Mouse (Mus musculus) heart, postnatal 25 days (tissue): ENCODE data around the gene Gm13698. TPM values are rescaled to one million over a fixed set of nuclear protein-coding genes. Genes with fewer than 3 reads are reported as not detected.
"Not testable (repeated sequence)": the region's sequence is repeated elsewhere in the genome, so short reads cannot be mapped to it uniquely, and the experiment has no call there.

Experiments used
- DNase-seq: peaks from one replicate; pipeline ENCODE4 v3.0.0; 2022; ENCODE audit warnings: low spot score
- intact Hi-C: fragments of 180-260 bp; cut with DNase I; formaldehyde crosslinking; loops from one replicate; pipeline ENCODE4 v1.15.1; 2025
- total RNA-seq, 2 experiments: library from RNA; stranded (reverse); gene quantifications; 2 replicates each; pipeline ENCODE4 v1.2.3; 2021

The Gm13698 gene
- under 1 TPM; 0.67 to 0.68 TPM for total RNA-seq

DNA sequence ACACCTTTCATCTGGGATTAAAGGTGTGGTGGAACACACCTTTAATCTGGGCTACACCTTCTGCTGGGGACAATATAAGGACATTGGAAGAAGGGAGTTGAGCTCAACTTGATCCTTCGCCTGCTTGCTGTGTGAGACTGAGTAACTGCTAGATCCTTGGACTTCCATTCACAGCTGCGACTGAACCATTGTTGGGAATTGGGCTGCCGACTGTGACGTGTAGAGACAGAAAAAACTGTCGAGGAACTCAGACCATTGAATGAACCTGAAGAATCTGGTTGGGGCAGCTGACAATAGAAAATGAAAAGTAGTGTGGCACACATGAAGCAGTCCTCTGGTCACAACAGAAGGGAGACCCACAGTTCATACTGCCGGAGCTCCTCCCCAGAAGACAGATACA lies at the start of gene Gm13698:
Gene Gm13698, plus strand, starts transcription at position 301 of the 400 bp plus-strand sequence.
- intact Hi-C loops, DNase-seq: not testable (repeated sequence)

GRCm38 (mm10) chr2:83929478-83930088 lies 25.9 kb upstream of the Gm13698 start:
- DNase-seq = no peak
- intact Hi-C loops = no loop called here

DNA sequence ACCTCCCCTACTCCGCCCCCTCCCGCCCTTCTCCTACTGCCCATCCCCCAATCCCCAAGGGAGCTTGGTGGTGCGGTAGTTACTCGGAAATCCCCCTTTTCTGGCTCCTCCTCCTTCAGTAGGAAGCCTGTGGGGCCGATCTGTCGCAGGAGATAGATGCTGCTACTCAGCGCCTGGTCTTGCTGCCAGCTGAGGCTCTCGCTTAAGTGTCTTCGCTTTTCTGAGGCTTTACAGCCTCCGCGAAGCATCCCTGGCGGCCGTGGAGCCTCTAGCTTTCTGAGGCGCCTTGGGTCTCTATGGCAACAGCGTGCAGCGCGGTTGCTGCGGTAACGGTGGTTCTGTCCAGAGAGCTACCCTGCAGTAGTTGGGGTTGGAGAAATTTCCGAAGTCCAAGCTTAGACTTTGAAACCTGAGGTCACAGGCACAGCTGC lies 14.5 kb upstream of the Gm13698 start, which contains the start of gene Zswim2:
Gene Zswim2, minus strand, starts transcription at position 298 of the 431 bp plus-strand sequence.
- DNase-seq = no peak
- intact Hi-C loops = no loop called here

DNA sequence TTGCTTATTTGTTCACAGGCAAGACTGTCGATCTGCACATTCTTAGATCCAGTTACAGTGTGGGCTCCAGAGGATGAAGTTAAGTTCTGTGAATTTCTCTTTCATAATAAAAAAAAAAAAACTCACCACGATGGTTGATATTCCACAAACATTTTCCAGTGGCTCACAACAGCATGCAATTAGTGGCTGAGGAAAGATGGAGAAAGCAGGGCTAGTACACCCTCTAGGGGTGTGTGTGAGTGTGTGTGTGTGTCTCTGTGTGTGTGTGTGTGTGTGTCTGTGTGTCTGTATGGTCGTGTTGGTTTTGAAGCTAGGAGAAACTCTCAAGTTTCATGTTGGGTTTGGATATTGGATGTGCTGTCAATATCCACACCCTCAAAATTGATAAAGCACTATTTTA lies 14.1 kb upstream of the Gm13698 start:
- DNase-seq = no peak

GRCm38 (mm10) chr2:83941792-83942191 lies 13.7 kb upstream of the Gm13698 start:
- DNase-seq = no peak
- intact Hi-C loops = no loop called here

More for the DNA sequence above, 14.1 kb upstream of the Gm13698 start:
- intact Hi-C loops = no loop called here

GRCm38 (mm10) chr2:83961203-83961602 lies 5.7 kb downstream of the Gm13698 start, which contains the start of gene Gm13693:
Gene Gm13693 (plus strand): TSS chr2:83961503.
- intact Hi-C loops, DNase-seq: not testable (repeated sequence)

GRCm38 (mm10) chr2:83967013-83967412 lies 11.5 kb downstream of the Gm13698 start, which contains the start of gene Gm13695:
Gene Gm13695 (plus strand): TSS chr2:83967313.
- intact Hi-C loops, DNase-seq: not testable (repeated sequence)

- DNase-seq, intact Hi-C loops: not testable (repeated sequence)
Observed at GRCm38 (mm10) chr2:83972823-83973222, 17.3 kb downstream of the Gm13698 start, which contains the start of gene Gm13696. Gene Gm13696 (plus strand): TSS chr2:83973123.

GRCm38 (mm10) chr2:83978633-83979032 lies 23.1 kb downstream of the Gm13698 start, which contains the start of gene Gm13694:
Gene Gm13694 (plus strand): TSS chr2:83978933.
- DNase-seq, intact Hi-C loops: not testable (repeated sequence)

- DNase-seq, intact Hi-C loops: not testable (repeated sequence)
Observed at GRCm38 (mm10) chr2:83984443-83984842, 28.9 kb downstream of the Gm13698 start, which contains the start of gene Gm13697. Gene Gm13697 (plus strand): TSS chr2:83984743.

- DNase-seq, intact Hi-C loops: not testable (repeated sequence)
Observed at GRCm38 (mm10) chr2:83990253-83990652, 34.8 kb downstream of the Gm13698 start, which contains the start of gene Gm13691. Gene Gm13691 (plus strand): TSS chr2:83990553.

DNA sequence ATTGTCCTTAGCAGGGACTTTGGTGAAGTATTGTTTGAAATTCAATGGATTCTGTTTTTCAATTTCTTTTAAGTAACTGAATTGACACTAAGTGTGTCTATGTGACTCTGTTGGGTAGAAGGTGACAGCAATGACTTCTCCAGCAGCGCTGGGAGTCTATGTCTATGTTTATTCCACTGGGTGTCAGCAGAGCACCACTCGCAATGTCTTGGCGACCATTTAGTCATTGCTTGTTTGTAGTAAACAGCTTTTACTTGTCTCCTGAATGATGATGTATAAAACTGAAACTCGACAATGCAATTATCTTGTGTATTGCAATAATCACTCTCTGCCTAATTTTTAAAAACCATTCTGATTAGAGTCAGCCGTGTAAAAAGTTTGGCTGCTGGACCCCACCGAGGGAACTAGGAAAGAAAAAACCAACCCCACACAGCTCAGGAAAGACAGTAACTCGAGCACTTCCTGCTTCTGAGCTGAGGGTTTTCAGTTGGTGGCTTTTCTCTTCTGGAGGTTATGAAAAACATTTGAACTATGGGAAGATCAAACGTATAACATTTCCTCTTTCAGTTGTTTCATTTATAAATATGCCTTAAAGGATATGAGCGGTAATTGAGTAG lies 38.3 kb downstream of the Gm13698 start:
- DNase-seq = not testable (repeated sequence)

GRCm38 (mm10) chr2:83994526-83994925 lies 39.0 kb downstream of the Gm13698 start:
- intact Hi-C loops, DNase-seq: not testable (repeated sequence)

More for the DNA sequence above, 38.3 kb downstream of the Gm13698 start:
- intact Hi-C loops = not testable (repeated sequence)

Other genes starting within 250 kb of the Gm13698 start
- 10 to 100 TPM; 36.7 to 38.3 TPM for gene Itgav, start 231.3 kb upstream of the Gm13698 start, total RNA-seq
- gene Fam171b, start 143.1 kb upstream of the Gm13698 start, total RNA-seq = 1 to 10 TPM in 1 of 2 experiments, under 1 TPM in 1; 0.81 to 1.4 TPM
- not detected for gene Zswim2, start 14.5 kb upstream of the Gm13698 start, total RNA-seq
- under 1 TPM; 0.67 to 0.68 TPM for gene Gm13693, start 5.8 kb downstream of the Gm13698 start, total RNA-seq
- under 1 TPM; 0.67 to 0.68 TPM for gene Gm13695, start 11.6 kb downstream of the Gm13698 start, total RNA-seq
- gene Gm13696, start 17.4 kb downstream of the Gm13698 start, total RNA-seq = under 1 TPM; 0.67 to 0.68 TPM
- gene Gm13694, start 23.2 kb downstream of the Gm13698 start, total RNA-seq = under 1 TPM; 0.67 to 0.68 TPM
- under 1 TPM; 0.67 to 0.68 TPM for gene Gm13697, start 29.1 kb downstream of the Gm13698 start, total RNA-seq
- under 1 TPM; 0.67 to 0.68 TPM for gene Gm13691, start 34.9 kb downstream of the Gm13698 start, total RNA-seq